In genomic region chr11:114791891-114792411, GRCm38 (mm10) we compare ENCODE assay signal across 8 mouse cellular contexts. TPM values are rescaled to one million over a fixed set of nuclear protein-coding genes. Genes with fewer than 3 reads are reported as not detected.
A peak's percentile ranks its signal among the peaks of the same experiment; 100 is the strongest.
DNase-seq lines count a peak whose midpoint lies in the region; ATAC-seq and TF ChIP-seq lines count a peak whose summit lies in the region.

No protein-coding gene starts in this region.

- no peaks in the 10 kb centered on the region for H3K9me3 ChIP-seq in hindbrain, embryonic 16.5 days (ENCODE audit: control insufficient read depth, low read length)
- no peaks in the 10 kb centered on the region for H3K9me3 ChIP-seq in midbrain, embryonic 10.5 days (replicated peaks)
- no peaks in the 10 kb centered on the region for H3K9me3 ChIP-seq in stomach, embryonic 16.5 days (replicated peaks; ENCODE audit: control insufficient read depth, low read length)

- TF ChIP-seq POLR2A in spleen, adult 2 months (IDR thresholded peaks at IDR 0.05; ENCODE audit: low read depth, low read length): no peak

- no peak for TF ChIP-seq CTCF in spleen, adult 2 months (IDR thresholded peaks at IDR 0.05; ENCODE audit: extremely low read depth, insufficient read depth, insufficient read length, insufficient replicate concordance)

- H3K27ac ChIP-seq in spleen, adult 2 months (ENCODE audit: insufficient read depth, low read length): no peak overlapping the region
- H3K27ac ChIP-seq in hindbrain, embryonic 16.5 days (ENCODE audit: low read depth, low read length): peak overlapping the region; percentile 82
- H3K27ac ChIP-seq in midbrain, embryonic 10.5 days (replicated peaks): peak overlapping the region; percentile 78
- H3K27ac ChIP-seq in stomach, embryonic 16.5 days (ENCODE audit: low read length): no peak overlapping the region

- peak; percentile 85 for DNase-seq in cerebellum, adult 11-12 months
- no peak for DNase-seq in spleen, adult 2 months (ENCODE audit: low read depth in 1 of 2, low spot score in 2 of 2)
- no peak for DNase-seq in spleen, postnatal 14 days (ENCODE audit: low spot score in 2 of 2)
- DNase-seq in midbrain, embryonic 10.5 days (ENCODE audit: low spot score): peak; percentile 62
- no peak for DNase-seq in embryo, embryonic 9.5 days (ENCODE audit: extremely low spot score)

- peak overlapping the region; percentile 83 for H3K4me2 ChIP-seq in hindbrain, embryonic 16.5 days (ENCODE audit: low read length)
- H3K4me2 ChIP-seq in stomach, embryonic 16.5 days (ENCODE audit: low read depth, low read length): peak overlapping the region; percentile 90

- peaks cover 10% of the 10 kb centered on the region for H3K27me3 ChIP-seq in spleen, adult 2 months (ENCODE audit: control insufficient read depth, insufficient read depth, low read length)
- H3K27me3 ChIP-seq in hindbrain, embryonic 16.5 days (replicated peaks; ENCODE audit: control insufficient read depth, insufficient read depth, low read length): peaks cover 16% of the 10 kb centered on the region
- H3K27me3 ChIP-seq in midbrain, embryonic 10.5 days (ENCODE audit: low read depth, poor library complexity, severe bottlenecking): peaks cover 75% of the 10 kb centered on the region
- peaks cover 61% of the 10 kb centered on the region for H3K27me3 ChIP-seq in stomach, embryonic 16.5 days (ENCODE audit: control insufficient read depth, insufficient read depth, low read length)

- under 1% methylated on average over 59 of the region's 59 CpGs for WGBS in spleen, adult 2 months
- WGBS in hindbrain, embryonic 16.5 days: under 1% methylated on average over 44 of the region's 59 CpGs
- WGBS in midbrain, embryonic 10.5 days: under 1% methylated on average over 59 of the region's 59 CpGs
- under 1% methylated on average over 59 of the region's 59 CpGs for WGBS in stomach, embryonic 16.5 days

- peak overlapping the region; percentile 76 for H3K9ac ChIP-seq in hindbrain, embryonic 16.5 days (ENCODE audit: low read depth, low read length)
- peak overlapping the region; percentile 32; the same call in 1 of the 2 replicates for H3K9ac ChIP-seq in stomach, embryonic 16.5 days (ENCODE audit: low read length)

- peak overlapping the region; percentile 32; the same call in 1 of the 2 replicates for H3K4me3 ChIP-seq in spleen, adult 2 months (ENCODE audit: extremely low read depth, insufficient read depth, insufficient read length)
- peak overlapping the region; percentile 56 for H3K4me3 ChIP-seq in hindbrain, embryonic 16.5 days (ENCODE audit: low read length)
- peak overlapping the region; percentile 65 for H3K4me3 ChIP-seq in midbrain, embryonic 10.5 days
- H3K4me3 ChIP-seq in stomach, embryonic 16.5 days (replicated peaks; ENCODE audit: low read length): peak overlapping the region; percentile 49

- no peaks in the 10 kb centered on the region for H3K36me3 ChIP-seq in spleen, adult 2 months (ENCODE audit: control insufficient read depth, insufficient read depth, low read length)
- no peaks in the 10 kb centered on the region for H3K36me3 ChIP-seq in hindbrain, embryonic 16.5 days (ENCODE audit: control insufficient read depth, insufficient read depth, low read length)
- peaks cover 9% of the 10 kb centered on the region for H3K36me3 ChIP-seq in midbrain, embryonic 10.5 days
- H3K36me3 ChIP-seq in stomach, embryonic 16.5 days (ENCODE audit: control insufficient read depth, insufficient read depth, low read length): no peaks in the 10 kb centered on the region

- ATAC-seq in cerebellum, adult (ENCODE audit: insufficient number of reproducible peaks, low FRiP score, low TSS enrichment): no peak
- ATAC-seq in hindbrain, embryonic 16.5 days: peak; percentile 10; the same call in 1 of the 2 replicates
- ATAC-seq in stomach, embryonic 16.5 days (ENCODE audit: insufficient read depth, low FRiP score): no peak

- H3K4me1 ChIP-seq in spleen, adult 2 months (ENCODE audit: control insufficient read depth, insufficient read depth, insufficient read length): peaks cover 17% of the 10 kb centered on the region
- peaks cover 52% of the 10 kb centered on the region for H3K4me1 ChIP-seq in hindbrain, embryonic 16.5 days (ENCODE audit: control insufficient read depth, insufficient read depth, low read depth, low read length)
- peaks cover 98% of the 10 kb centered on the region for H3K4me1 ChIP-seq in midbrain, embryonic 10.5 days
- H3K4me1 ChIP-seq in stomach, embryonic 16.5 days (ENCODE audit: control insufficient read depth, insufficient read depth, low read length): peaks cover 20% of the 10 kb centered on the region

RNA-seq across cellular contexts. Expression of gene Btbd17, which starts 3.8 kb away (rescaled TPM):
- 0.14 and 0.18 TPM in 2 replicates for polyA plus RNA-seq in spleen, adult 2 months (2012; rRNA removed)
- 22.4 and 24.2 TPM in 2 replicates for polyA plus RNA-seq in hindbrain, embryonic 16.5 days (2015; fragmentation: Nextera tagmentation; extraction: Ambion mirVana)
- 57.3 and 69.1 TPM in 2 replicates for polyA plus RNA-seq in midbrain, embryonic 10.5 days (2016; fragmentation: Nextera tagmentation; extraction: Ambion mirVana)
- polyA plus RNA-seq in stomach, embryonic 16.5 days (2015; fragmentation: Nextera tagmentation; extraction: Ambion mirVana): 0.65 and 1.3 TPM in 2 replicates

RNA-seq across cellular contexts. Expression of gene Gpr142, which starts 6.8 kb away (rescaled TPM):
- polyA plus RNA-seq in spleen, adult 2 months (2012; rRNA removed): not detected in 2 replicates
- not detected in 2 replicates for polyA plus RNA-seq in hindbrain, embryonic 16.5 days (2015; fragmentation: Nextera tagmentation; extraction: Ambion mirVana)
- 0.27 and 0.36 TPM in 2 replicates for polyA plus RNA-seq in midbrain, embryonic 10.5 days (2016; fragmentation: Nextera tagmentation; extraction: Ambion mirVana)
- 0.36 and 0.41 TPM in 2 replicates for polyA plus RNA-seq in stomach, embryonic 16.5 days (2015; fragmentation: Nextera tagmentation; extraction: Ambion mirVana)

RNA-seq across cellular contexts. Expression of gene Kif19a, which starts 26.8 kb away (rescaled TPM):
- 3.3 and 3.8 TPM in 2 replicates for polyA plus RNA-seq in spleen, adult 2 months (2012; rRNA removed)
- polyA plus RNA-seq in hindbrain, embryonic 16.5 days (2015; fragmentation: Nextera tagmentation; extraction: Ambion mirVana): 0.55 and 0.69 TPM in 2 replicates
- 1.1 and 1.7 TPM in 2 replicates for polyA plus RNA-seq in midbrain, embryonic 10.5 days (2016; fragmentation: Nextera tagmentation; extraction: Ambion mirVana)
- 0.53 and 0.75 TPM in 2 replicates for polyA plus RNA-seq in stomach, embryonic 16.5 days (2015; fragmentation: Nextera tagmentation; extraction: Ambion mirVana)

RNA-seq across cellular contexts. Expression of gene Gprc5c, which starts 59.0 kb away (rescaled TPM):
- polyA plus RNA-seq in spleen, adult 2 months (2012; rRNA removed): 9.3 and 9.5 TPM in 2 replicates
- 9.7 and 12.9 TPM in 2 replicates for polyA plus RNA-seq in hindbrain, embryonic 16.5 days (2015; fragmentation: Nextera tagmentation; extraction: Ambion mirVana)
- polyA plus RNA-seq in midbrain, embryonic 10.5 days (2016; fragmentation: Nextera tagmentation; extraction: Ambion mirVana): 19.0 TPM in 2 replicates
- polyA plus RNA-seq in stomach, embryonic 16.5 days (2015; fragmentation: Nextera tagmentation; extraction: Ambion mirVana): 23.0 and 23.7 TPM in 2 replicates

Comparison
In these comparisons a context has a peak if more than half of its experiments do, and no peak if none do; other contexts are left out.
1. DNase-seq: peak in cerebellum, adult 11-12 months (single experiment) and midbrain, embryonic 10.5 days (single experiment); none in spleen, adult 2 months (0 of 2), spleen, postnatal 14 days (0 of 2) and embryo, embryonic 9.5 days (single experiment).
2. H3K27ac ChIP-seq: peak in hindbrain, embryonic 16.5 days (single experiment) and midbrain, embryonic 10.5 days (single experiment); none in spleen, adult 2 months (single experiment) and stomach, embryonic 16.5 days (single experiment).
3. Peak in every context shown above with its lines, with median percentiles within 50 percentile points of each other: H3K4me3 ChIP-seq.